Mouse (Mus musculus) CD4-positive, CD25-positive, alpha-beta regulatory T cell, adult 4 months (primary cell): Measurements from ENCODE around the gene Atp13a1. TPM values are rescaled to one million over a fixed set of nuclear protein-coding genes. Genes with fewer than 3 reads are reported as not detected.
A peak's percentile ranks its signal among the peaks of the same experiment; 100 is the strongest.

Experiments
- ATAC-seq: one replicate; pipeline ENCODE4 v1.8.0; 2017
- polyA plus RNA-seq, 2 experiments: library from polyadenylated mRNA; unstranded; fragments of 100-300 nt; shearing (Covaris generic); gene quantifications; one replicate each; pipeline ENCODE4 v1.2.1; 2017

Atp13a1 gene
- polyA plus RNA-seq, 2 experiments from 2014 or later, result 20.4 to 28.0 TPM

GRCm38 (mm10) chr8:69801796-69802195 is 10.8 kb downstream of the Atp13a1 start:
- ATAC-seq, result no peak

GRCm38 (mm10) chr8:69802216-69802615 is 11.3 kb downstream of the Atp13a1 start:
- no peak for ATAC-seq

GRCm38 (mm10) chr8:69803366-69803765 is 12.4 kb downstream of the Atp13a1 start:
- no peak for ATAC-seq

GRCm38 (mm10) chr8:69804537-69804936 is 13.6 kb downstream of the Atp13a1 start:
- ATAC-seq, result no peak

GRCm38 (mm10) chr8:69805086-69805485 is 14.1 kb downstream of the Atp13a1 start:
- no peak for ATAC-seq

- ATAC-seq, result no peak
Measured at GRCm38 (mm10) chr8:69805491-69805890, 14.5 kb downstream of the Atp13a1 start.

- no peak for ATAC-seq
Measured at GRCm38 (mm10) chr8:69807236-69807635, 16.3 kb downstream of the Atp13a1 start.

GRCm38 (mm10) chr8:69808094-69808863 is 17.3 kb downstream of the Atp13a1 start, which contains the start of gene Gmip:
Gmip (plus strand) TSS chr8:69808679.
- ATAC-seq, result peak; percentile 91

GRCm38 (mm10) chr8:69808864-69809403 is 18.0 kb downstream of the Atp13a1 start:
- ATAC-seq, result peak; percentile 72

- ATAC-seq, result no peak
Measured at GRCm38 (mm10) chr8:69809820-69810219, 18.9 kb downstream of the Atp13a1 start.

GRCm38 (mm10) chr8:69814881-69815280 is 23.9 kb downstream of the Atp13a1 start:
- no peak for ATAC-seq

- ATAC-seq, result no peak
Measured at GRCm38 (mm10) chr8:69815396-69815795, 24.4 kb downstream of the Atp13a1 start.

GRCm38 (mm10) chr8:69820466-69820865 is 29.5 kb downstream of the Atp13a1 start:
- no peak for ATAC-seq

- no peak for ATAC-seq
Measured at GRCm38 (mm10) chr8:69821971-69822385, 31.0 kb downstream of the Atp13a1 start.

GRCm38 (mm10) chr8:69822386-69823191 is 31.6 kb downstream of the Atp13a1 start, which contains the start of gene Lpar2:
Lpar2 (plus strand) TSS chr8:69822429.
- peak; percentile 69 for ATAC-seq

GRCm38 (mm10) chr8:69826371-69826770 is 35.4 kb downstream of the Atp13a1 start:
- no peak for ATAC-seq

GRCm38 (mm10) chr8:69832298-69832853 is 41.4 kb downstream of the Atp13a1 start, which contains the start of gene Pbx4:
Pbx4 (plus strand) TSS chr8:69832491.
- peak; percentile 97 for ATAC-seq

- no peak for ATAC-seq
Measured at GRCm38 (mm10) chr8:69837057-69837682, 46.2 kb downstream of the Atp13a1 start.

GRCm38 (mm10) chr8:69847167-69848065 is 56.5 kb downstream of the Atp13a1 start:
- ATAC-seq, result no peak

- no peak for ATAC-seq
Measured at GRCm38 (mm10) chr8:69848951-69849350, 58.0 kb downstream of the Atp13a1 start.

GRCm38 (mm10) chr8:69849899-69850298 is 58.9 kb downstream of the Atp13a1 start:
- no peak for ATAC-seq
